Mouse (Mus musculus): ENCODE results near the gene Pabpc5. TPM values are rescaled to one million over a fixed set of nuclear protein-coding genes. Genes with fewer than 3 reads are reported as not detected.

Pabpc5 gene
- 0.05 and 0.08 TPM in 2 replicates for polyA plus RNA-seq (2015; fragmentation: Nextera tagmentation; extraction: Ambion mirVana)

DNA sequence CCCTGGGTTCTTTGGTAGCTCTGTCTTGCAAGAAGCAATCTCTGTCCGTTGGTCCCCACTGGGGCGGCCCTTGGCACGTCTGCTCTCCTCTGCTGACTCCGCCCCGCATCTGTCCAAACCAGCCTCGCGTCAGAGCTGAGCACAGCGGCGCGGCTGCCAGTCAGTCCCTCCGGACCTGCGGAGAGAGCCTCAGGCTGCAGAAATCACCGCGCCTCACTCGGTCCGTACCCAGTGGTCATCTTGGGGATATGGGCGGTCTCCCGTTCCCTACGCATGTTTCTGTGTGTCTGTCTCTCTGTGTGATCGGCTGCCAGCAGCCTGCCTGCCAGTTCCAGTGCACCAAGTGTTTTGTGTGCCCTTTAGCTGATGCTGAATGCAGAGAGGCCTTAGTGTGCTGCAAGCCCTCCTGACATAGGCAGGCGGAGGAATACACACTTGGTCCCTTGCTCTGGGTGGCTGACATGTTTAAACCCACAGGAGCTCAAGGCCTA, at the start of gene Pabpc5:
Pabpc5 (plus strand) TSS at position 116 of the 491 bp plus-strand sequence.
- Histone ChIP-seq H3K36me3 (ENCODE audit: insufficient read depth, low read length) (no peaks in the 10 kb centered on the region), H3K9me3 (replicated peaks; ENCODE audit: low read length) (no peaks in the 10 kb centered on the region), H3K27ac (no peak within 1 kb of the TSS), H3K9ac (ENCODE audit: low read depth, low read length) (0 out of 2 replicates have a peak within 1 kb of the TSS, but pooled peaks have one; percentile 31), H3K4me3 (replicated peaks; ENCODE audit: low read depth, low read length) (peak within 1 kb of the TSS; percentile 29), H3K4me1 (replicated peaks; ENCODE audit: insufficient read depth, low read length) (no peaks in the 10 kb centered on the region), H3K27me3 (ENCODE audit: insufficient read depth, low read length) (no peaks in the 10 kb centered on the region), H3K4me2 (ENCODE audit: low read length) (peak within 1 kb of the TSS; percentile 54)
- ATAC-seq (replicated peaks; ENCODE audit: low FRiP score, low read depth): peak; percentile 87
- WGBS: 17% methylated on average over 21 of the region's 21 CpGs
- no peak for TF ChIP-seq CTCF (IDR thresholded peaks at IDR 0.05; ENCODE audit: low read depth)
- DNase-seq (ENCODE audit: low spot score): peak; percentile 56

- H3K4me2 ChIP-seq (ENCODE audit: low read length): no peak overlapping the region
- DNase-seq (ENCODE audit: low spot score): no peak
- no peak for TF ChIP-seq CTCF (IDR thresholded peaks at IDR 0.05; ENCODE audit: low read depth)
- ATAC-seq (replicated peaks; ENCODE audit: low FRiP score, low read depth): no peak
- no peaks in the 10 kb centered on the region for H3K36me3 ChIP-seq (ENCODE audit: insufficient read depth, low read length)
- no peak overlapping the region for H3K4me3 ChIP-seq (replicated peaks; ENCODE audit: low read depth, low read length)
- no peak overlapping the region for H3K27ac ChIP-seq
- H3K9ac ChIP-seq (ENCODE audit: low read depth, low read length): no peak overlapping the region
- no peaks in the 10 kb centered on the region for H3K4me1 ChIP-seq (replicated peaks; ENCODE audit: insufficient read depth, low read length)
- WGBS: 91% methylated on average over 3 of the region's 3 CpGs
- no peaks in the 10 kb centered on the region for H3K9me3 ChIP-seq (replicated peaks; ENCODE audit: low read length)
- no peaks in the 10 kb centered on the region for H3K27me3 ChIP-seq (ENCODE audit: insufficient read depth, low read length)
Observed at GRCm38 (mm10) chrX:119886957-119887593, 39.9 kb upstream of the Pabpc5 start.

GRCm38 (mm10) chrX:119888326-119888920, 38.6 kb upstream of the Pabpc5 start:
- Histone ChIP-seq H3K4me2 (ENCODE audit: low read length) (no peak overlapping the region), H3K36me3 (ENCODE audit: insufficient read depth, low read length) (no peaks in the 10 kb centered on the region), H3K9me3 (replicated peaks; ENCODE audit: low read length) (no peaks in the 10 kb centered on the region), H3K27ac (no peak overlapping the region), H3K9ac (ENCODE audit: low read depth, low read length) (no peak overlapping the region), H3K27me3 (ENCODE audit: insufficient read depth, low read length) (no peaks in the 10 kb centered on the region), H3K4me1 (replicated peaks; ENCODE audit: insufficient read depth, low read length) (no peaks in the 10 kb centered on the region), H3K4me3 (replicated peaks; ENCODE audit: low read depth, low read length) (no peak overlapping the region)
- no peak for ATAC-seq (replicated peaks; ENCODE audit: low FRiP score, low read depth)
- no peak for TF ChIP-seq CTCF (IDR thresholded peaks at IDR 0.05; ENCODE audit: low read depth)
- no peak for DNase-seq (ENCODE audit: low spot score)
- WGBS: 70% methylated on average over 6 of the region's 6 CpGs

DNA sequence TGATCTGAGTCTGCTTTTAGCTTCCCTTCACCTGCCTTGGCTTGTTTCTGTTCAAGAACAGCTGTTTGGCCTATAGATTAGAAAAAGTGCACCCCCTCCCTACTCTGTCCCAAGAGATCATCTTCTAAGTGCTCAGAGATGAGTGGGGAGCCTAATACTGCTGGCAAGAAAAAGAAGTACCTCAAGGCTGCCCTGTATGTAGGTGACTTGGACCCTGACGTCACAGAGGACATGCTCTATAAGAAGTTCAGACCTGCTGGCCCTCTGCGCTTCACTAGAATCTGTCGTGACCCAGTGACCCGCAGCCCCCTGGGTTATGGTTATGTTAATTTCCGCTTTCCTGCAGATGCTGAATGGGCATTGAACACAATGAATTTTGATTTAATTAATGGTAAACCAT, 856 bp downstream of the Pabpc5 start:
- no peaks in the 10 kb centered on the region for H3K9me3 ChIP-seq (replicated peaks; ENCODE audit: low read length)
- H3K27ac ChIP-seq: no peak overlapping the region
- no peak overlapping the region for H3K4me3 ChIP-seq (replicated peaks; ENCODE audit: low read depth, low read length)
- no peaks in the 10 kb centered on the region for H3K27me3 ChIP-seq (ENCODE audit: insufficient read depth, low read length)
- H3K9ac ChIP-seq (ENCODE audit: low read depth, low read length): no peak overlapping the region
- ATAC-seq (replicated peaks; ENCODE audit: low FRiP score, low read depth) (no peak), DNase-seq (ENCODE audit: low spot score) (no peak)
- no peaks in the 10 kb centered on the region for H3K4me1 ChIP-seq (replicated peaks; ENCODE audit: insufficient read depth, low read length)
- H3K36me3 ChIP-seq (ENCODE audit: insufficient read depth, low read length): no peaks in the 10 kb centered on the region
- H3K4me2 ChIP-seq (ENCODE audit: low read length): no peak overlapping the region
- TF ChIP-seq CTCF (IDR thresholded peaks at IDR 0.05; ENCODE audit: low read depth): no peak
- WGBS: 81% methylated on average over 5 of the region's 5 CpGs

All from kidney, postnatal 0 days (tissue).